Mouse (Mus musculus): ENCODE measurements at regions not wholly inside any gene's neighbourhood (a gene's known extent, or its start where the extent isn't known, plus 50 kb on each side); places are given as distances from the start of the nearest gene placed in this dataset.

GRCm38 (mm10) chr1:184453061-184453460, 279.4 kb downstream of the Hlx start:
- no peak for TF ChIP-seq CTCF (IDR thresholded peaks at IDR 0.05; ENCODE audit: control insufficient read depth, insufficient read depth, low read length)
- no peak for TF ChIP-seq POLR2A (IDR thresholded peaks at IDR 0.05; ENCODE audit: borderline replicate concordance, control insufficient read depth, low read depth, low read length)

Measured in bone marrow, adult 2 months (tissue).